Mouse (Mus musculus) layer of hippocampus, adult 11-12 months (tissue): ENCODE measurements around the gene Fmn2.

Experiments used
- DNase-seq: peaks from one replicate; pipeline ENCODE4 v3.0.0; 2022; ENCODE audit warnings: low spot score

Fmn2 gene

DNA sequence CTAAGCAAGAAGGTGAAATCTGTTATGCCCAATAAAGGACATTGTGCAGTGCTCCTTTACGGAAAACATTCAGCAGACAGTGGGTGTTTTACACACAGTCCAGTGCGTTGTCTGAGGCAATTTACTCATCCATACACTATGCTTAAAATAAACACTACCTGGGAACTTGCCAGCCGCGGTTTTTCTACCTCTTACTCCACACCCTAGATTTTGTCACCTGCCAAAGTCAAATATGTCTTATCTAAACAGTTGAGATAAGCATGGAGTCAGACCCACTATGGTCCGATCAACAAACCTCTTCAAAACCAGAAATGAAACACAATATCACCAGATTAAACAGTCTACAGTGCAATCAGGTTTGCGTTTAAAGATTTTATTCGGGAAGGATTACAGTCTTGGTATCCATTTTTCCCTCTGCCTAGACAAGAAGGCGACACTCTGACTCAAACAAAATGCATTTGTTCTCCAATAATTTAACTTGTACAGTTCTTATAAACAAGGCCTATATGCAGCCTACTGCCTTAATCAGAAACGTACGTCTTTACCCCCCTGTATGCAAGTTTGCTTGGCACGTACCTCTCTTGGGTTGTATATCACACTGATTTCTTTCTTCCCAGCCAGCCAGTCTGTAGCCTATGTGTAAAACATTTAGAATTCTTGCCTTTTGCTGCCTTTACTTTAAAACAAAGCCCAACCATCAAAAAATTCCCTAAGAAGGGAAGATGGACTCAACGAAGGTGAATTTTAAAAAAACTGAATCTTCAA, 158.0 kb downstream of the Fmn2 start:
- no peak for DNase-seq

DNA sequence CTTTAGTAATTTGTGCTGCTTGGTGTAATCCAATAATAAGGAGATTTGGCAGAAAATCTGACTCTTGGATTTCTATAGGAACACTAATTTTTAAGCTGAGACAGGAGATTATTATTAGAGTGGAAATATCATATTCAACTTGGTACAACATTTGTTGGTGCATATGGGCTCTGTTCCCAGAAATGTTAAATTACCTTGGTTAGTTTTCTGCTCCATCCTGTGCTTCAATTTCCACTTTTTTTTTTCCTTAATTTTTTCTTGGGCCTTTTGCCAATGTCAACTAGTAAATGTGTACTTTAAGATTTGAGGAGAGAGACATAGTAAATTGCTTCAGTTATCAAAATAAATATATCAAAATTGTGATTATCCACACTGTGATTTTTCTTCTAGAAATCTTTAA, 163.5 kb downstream of the Fmn2 start:
- DNase-seq = no peak

- no peak for DNase-seq
These were observed 167.5 kb downstream of the Fmn2 start for GRCm38 (mm10) chr1:174669132-174669531.

DNA sequence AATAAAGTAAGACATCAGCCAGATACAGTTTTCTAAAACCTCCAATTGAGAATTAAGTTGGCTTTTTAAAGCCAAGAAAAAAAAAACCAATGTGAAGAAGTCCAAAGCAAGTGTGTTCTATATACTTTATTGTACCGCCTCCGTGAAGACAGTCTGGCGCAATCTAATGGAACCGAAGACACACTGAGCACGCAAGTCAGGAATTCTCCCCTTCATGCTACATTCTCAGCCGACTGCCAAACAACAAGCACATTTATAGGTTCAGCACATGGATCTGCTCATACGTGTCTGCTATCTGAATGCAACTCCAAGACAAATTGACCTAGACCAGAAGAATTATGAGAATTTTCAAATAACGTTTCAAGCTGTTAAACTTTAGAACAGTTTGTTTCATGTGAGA, 169.2 kb downstream of the Fmn2 start:
- DNase-seq = no peak

- DNase-seq = no peak
These were observed 173.0 kb downstream of the Fmn2 start for GRCm38 (mm10) chr1:174674586-174674985.

DNA sequence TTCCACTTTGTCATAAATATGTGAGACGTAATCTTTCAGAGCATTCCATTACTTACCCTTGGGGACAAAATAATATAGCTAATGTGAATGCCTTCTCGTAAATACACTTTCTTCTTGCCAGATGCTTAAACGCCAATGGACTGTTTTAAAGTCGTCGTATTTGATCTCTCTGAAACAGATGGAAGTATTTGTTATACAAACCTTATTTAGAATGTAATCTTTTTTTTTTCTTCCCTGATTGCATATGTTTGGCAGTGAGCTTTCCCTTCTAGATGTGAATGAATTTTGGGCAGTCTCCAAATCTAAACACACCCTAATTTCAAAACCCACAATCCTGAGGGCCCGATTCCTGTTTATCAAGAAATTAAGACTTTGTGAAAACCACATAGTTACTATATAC, 173.7 kb downstream of the Fmn2 start:
- no peak for DNase-seq

DNA sequence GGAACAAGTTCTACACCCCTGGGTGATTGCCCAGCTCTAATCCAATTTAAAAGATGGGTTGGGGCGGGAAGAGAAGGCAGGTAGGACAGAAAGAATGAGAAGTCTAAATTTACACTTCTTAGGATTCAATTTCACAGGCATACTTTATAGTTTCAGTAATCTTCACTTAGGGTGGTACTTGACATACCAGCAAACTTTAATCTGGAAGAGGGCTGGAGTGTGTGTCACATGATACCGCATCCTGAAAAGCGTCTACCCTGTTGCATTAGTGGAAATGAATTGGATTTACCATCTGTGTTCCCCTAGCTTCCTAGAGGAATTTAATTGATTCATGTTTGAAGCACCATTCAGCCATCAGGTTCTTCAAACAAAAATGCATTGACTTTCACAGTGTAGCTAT, 174.6 kb downstream of the Fmn2 start:
- DNase-seq = no peak

GRCm38 (mm10) chr1:174677211-174677610, 175.6 kb downstream of the Fmn2 start:
- DNase-seq = no peak

DNA sequence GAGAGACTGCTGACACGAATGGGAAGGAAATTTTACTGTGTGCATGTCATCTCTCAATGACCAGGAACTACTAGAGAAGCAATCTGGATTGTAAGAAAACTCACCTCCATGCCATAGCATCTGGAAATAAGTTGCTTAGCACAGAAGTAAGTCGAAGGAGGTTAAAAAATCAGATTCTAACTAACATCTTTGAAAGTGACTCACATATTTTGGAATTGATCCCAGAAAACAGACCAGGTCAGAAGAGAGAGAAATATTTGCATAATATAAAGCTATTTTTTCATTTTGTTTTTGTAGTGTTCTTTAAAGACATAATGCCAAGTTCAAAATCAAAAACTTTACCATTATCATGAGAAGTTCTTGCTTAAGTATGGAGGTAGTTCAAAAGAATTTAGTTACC, 187.7 kb downstream of the Fmn2 start:
- DNase-seq = no peak

GRCm38 (mm10) chr1:174700871-174701270, 199.2 kb downstream of the Fmn2 start:
- no peak for DNase-seq

- DNase-seq = no peak
These were observed 200.2 kb downstream of the Fmn2 start for GRCm38 (mm10) chr1:174701835-174702234.

- no peak for DNase-seq
These were observed 202.3 kb downstream of the Fmn2 start for GRCm38 (mm10) chr1:174703909-174704308.

- DNase-seq = no peak
These were observed 218.3 kb downstream of the Fmn2 start for GRCm38 (mm10) chr1:174719729-174720458.

DNA sequence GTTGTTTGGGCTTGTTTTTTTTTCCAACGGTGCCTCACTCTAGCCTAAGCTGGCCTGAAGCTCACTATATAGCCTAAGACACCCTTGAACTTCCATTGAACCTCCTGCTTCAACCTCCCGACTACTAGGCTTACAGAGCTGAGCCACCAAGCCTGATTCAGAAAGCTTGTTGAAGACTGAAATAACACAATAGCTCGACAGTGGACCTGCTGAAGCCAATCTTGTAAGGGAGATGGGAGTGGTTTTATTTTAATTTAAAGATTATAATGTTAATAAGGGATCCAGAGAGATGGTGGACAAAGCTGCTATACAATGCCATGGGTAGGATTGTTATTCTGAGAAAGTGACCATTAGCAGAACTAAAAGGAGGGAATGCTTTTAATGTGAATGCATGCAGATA, 227.1 kb downstream of the Fmn2 start:
- no peak for DNase-seq

GRCm38 (mm10) chr1:174732715-174733114, 231.1 kb downstream of the Fmn2 start:
- DNase-seq = no peak

GRCm38 (mm10) chr1:174738958-174739357, 237.3 kb downstream of the Fmn2 start:
- no peak for DNase-seq

GRCm38 (mm10) chr1:174742667-174743066, 241.0 kb downstream of the Fmn2 start:
- DNase-seq = no peak

GRCm38 (mm10) chr1:174748520-174748919, 246.9 kb downstream of the Fmn2 start:
- DNase-seq = no peak

DNA sequence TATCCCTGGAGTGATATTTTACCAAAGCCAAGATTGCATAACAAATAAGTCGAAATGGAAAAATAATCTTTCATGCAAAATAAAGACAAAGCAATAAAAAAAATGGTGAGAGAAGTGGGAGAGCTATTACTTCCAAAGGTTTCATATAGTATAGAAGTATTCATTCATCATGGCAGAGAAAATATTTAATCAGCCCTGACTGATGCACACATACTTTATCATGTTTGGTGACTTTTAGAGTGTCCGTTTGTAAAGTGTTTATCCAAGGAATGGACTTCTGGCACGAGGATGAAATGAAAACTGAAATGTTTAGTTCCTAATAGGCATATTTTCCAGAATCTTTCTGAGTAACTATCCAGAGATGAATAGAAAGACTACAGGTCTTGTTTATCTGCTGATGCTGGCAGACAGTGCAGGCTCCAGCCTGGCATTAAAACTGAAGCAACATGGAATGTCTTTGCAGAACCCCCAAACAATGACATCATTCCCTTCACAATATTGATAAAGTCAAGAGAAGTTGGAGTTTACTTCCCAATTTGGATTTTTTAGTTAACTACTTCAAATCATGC, 249.4 kb downstream of the Fmn2 start:
- no peak for DNase-seq

GRCm38 (mm10) chr1:174759354-174759753, 257.7 kb downstream of the Fmn2 start:
- no peak for DNase-seq

DNA sequence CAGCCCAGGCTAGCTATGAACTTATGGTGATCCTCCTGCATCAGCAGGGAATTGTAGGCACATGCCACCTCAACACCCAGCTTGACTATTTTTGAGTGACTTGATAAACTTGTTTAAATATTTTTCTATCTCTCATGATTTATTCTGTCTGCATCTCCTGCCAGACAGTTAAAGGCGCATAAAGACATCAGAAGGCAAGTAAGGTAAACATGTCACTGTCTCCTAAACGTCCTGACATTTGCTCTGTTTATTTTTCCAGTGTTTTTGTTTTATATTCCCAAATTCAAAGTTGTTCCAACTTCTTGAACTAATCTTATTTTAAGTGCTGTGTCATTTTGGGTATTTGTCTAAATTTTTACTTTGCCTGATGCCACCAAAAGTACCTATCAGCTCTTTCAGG, 264.1 kb downstream of the Fmn2 start:
- DNase-seq = no peak

DNA sequence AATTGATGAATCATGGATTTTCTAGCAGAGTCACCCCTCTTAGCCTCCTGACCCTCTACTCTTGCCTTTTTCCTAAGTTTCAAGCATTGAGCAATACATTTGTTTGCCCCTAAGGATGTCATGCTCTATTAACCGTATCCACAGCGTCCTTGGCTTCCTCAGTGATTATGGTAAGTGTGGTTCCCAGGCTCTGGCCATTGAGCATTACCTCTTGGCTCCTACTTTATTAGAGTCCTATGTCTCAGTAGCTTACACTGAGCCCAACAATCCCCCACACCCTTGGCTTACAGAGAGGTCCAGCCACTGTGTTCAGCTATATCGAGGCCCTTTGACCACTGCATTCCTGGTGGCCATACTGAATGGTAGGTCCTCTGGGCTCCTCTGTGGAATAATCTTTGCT, 265.2 kb downstream of the Fmn2 start:
- no peak for DNase-seq

- no peak for DNase-seq
These were observed 270.3 kb downstream of the Fmn2 start for GRCm38 (mm10) chr1:174771871-174772281.
